Mouse (Mus musculus) embryo, embryonic 9.5 days (tissue): ENCODE data around the gene Cand2.
A peak's percentile ranks its signal among the peaks of the same experiment; 100 is the strongest.

Experiments used
- DNase-seq: peaks from one replicate; pipeline ENCODE4 v3.0.0-alpha.2; 2017; ENCODE audit errors: extremely low spot score

The Cand2 gene

DNA sequence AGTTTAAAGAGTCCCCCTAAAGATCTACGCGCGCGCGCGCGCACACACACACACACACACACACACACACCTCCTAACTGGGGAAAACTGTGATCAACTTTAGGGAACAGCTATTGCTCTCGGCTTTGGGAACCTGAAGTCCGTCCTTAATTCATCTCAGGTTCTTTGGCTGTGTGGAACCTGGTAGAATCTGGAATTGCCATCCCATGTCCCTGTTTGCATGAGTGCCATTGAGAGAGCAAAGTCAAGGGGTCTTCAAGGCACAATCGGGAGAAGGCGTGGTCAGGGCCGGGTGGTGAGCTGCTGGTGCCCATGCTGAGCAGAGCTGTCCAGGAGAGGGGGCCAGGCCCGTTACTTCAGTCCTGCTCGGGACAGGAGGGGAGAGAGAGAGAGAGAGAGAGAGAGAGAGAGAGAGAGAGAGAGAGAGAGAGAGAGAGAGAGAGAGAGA, 348 bp upstream of the Cand2 start:
- DNase-seq, result peak; percentile 84

DNA sequence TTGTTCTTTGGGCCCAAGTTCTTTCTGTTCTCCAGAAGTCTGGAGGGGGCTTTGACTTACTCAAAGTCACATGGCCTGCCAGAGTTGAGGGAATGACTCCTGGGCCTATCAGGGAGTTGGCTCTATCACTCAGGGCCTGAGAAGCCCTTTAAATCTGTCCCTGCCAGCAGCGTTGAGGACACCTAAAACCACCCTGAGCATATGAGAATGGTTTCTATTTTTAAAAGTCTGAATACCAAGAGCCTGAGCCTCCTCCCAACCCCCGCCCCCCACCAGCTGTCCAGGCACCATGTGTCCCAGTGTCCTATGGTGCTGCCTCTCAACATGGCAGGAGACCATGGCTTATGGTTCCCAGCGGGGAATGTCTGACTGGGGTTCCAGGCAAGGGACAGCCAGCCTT, 1.5 kb downstream of the Cand2 start:
- no peak for DNase-seq

DNA sequence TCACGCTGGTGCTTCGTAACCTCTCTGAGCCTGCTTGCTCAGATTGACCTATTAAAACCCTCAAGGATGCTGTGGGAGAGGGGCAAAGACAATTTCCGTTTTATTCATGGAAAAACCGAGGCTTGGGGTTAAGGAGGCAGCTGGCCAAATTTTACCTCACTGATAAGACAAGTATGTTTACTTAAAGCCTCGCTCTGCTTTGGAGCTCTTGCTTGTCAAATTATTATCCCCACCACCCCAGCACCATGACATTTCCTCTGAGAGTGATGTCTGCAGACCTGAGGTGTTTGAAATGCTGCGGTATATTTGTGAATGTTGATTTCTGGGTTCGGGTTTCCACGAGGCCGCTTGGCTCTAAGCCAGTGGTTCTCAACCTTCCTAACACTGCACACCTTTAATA, 2.0 kb downstream of the Cand2 start:
- DNase-seq, result no peak

DNA sequence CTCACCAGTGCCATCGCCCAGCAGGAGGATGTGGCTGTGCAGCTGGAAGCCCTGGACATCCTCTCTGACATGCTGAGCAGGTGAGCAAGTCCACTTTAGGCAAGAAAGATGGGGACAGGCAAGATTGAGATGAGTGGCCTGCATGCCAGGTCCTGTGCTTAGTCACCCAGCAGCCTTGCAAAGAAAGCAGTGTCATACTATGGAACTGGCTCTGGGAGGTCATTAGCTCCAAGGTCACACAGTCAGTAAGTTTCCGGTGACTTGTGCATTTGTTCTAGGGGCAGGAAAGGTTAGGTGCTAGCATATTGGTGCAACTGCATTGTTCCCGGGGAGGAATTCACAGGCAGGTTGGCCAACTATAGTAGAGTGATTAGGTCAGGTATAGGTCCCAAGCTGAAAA, 8.4 kb downstream of the Cand2 start:
- DNase-seq, result no peak

DNA sequence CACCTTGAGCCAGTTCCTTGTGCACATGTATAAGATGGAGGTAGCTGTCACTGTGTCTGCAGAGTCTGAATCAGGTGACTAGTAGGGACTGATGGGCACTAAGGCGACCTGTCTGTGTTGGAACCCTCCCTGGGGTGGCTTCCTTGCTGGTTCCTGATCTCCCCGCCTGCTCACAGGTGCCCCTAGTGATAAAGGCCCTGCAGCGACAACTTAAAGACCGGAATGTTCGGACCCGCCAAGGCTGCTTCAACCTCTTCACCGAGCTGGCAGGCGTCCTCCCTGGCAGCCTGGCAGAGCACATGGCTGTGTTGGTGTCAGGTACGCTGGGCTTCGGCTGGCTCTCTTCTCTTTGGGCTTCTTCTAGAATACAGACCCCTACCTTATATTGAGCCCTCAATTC, 16.7 kb downstream of the Cand2 start:
- DNase-seq, result no peak

DNA sequence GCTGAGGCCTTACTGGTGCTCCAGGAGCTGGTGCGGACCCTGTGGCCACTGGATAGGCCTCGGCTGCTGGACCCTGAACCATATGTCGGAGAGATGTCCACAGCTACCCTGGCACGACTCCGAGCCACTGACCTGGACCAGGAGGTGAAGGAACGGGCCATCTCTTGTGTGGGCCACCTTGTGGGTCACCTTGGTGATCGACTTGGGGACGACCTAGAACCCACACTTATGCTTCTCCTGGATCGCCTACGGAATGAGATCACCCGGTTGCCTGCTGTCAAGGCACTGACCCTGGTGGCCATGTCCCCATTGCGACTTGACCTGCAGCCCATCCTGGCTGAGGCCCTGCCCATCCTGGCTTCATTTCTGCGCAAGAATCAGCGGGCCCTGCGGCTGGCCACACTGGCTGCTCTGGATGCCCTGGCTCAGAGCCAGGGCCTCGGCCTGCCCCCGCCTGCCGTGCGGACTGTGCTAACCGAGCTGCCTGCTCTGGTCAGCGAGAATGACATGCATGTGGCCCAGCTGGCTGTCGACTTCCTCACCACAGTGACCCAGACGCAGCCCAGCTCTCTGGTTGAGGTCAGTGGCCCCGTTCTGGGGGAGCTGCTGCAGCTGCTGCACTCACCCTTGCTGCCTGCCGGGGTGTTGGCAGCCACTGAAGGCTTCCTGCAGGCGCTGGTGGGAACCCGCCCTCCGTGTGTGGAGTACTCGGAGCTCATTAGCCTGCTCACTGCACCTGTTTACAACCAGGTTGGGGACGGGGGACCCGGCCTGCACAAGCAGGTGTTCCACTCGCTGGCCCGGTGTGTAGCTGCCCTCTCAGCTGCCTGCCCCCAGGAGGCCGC, 17.7 kb downstream of the Cand2 start:
- DNase-seq, result no peak

DNA sequence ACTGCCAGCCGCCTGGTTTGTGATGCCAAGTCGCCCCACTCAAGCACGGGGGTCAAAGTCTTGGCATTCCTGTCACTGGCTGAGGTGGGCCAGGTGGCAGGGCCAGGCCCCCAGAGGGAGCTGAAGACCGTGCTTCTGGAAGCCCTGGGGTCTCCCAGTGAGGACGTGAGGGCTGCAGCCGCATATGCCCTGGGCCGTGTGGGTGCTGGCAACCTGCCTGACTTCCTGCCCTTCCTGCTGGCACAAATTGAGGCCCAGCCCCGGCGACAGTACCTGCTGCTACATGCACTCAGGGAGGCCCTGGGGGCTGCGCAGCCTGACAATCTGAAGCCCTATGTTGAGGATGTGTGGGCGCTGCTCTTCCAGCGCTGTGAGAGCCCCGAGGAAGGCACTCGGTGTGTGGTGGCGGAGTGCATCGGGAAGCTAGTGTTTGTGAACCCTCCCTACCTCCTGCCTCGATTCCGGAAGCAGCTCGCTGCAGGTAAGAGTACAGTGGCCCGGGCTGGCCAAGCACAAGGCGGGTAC, 18.4 kb downstream of the Cand2 start:
- no peak for DNase-seq

DNA sequence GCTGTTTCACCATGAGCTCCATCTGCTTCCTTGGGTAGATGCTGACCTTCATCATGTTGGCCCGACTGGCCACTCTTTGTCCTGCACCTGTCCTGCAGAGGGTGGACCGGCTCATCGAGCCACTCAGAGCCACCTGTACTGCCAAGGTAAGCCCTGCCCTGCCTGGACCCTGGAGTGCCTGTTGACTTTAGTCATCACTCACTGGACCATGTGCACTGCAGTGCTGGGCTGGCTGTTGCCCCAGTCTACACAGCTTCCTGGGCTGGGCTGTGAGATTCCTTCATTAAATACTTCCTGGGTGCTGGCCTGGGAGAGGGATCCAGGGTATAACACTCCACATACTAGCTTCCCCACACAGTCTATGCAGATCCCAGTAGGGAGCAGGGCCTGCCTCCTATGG, 27.5 kb downstream of the Cand2 start:
- DNase-seq, result no peak

DNA sequence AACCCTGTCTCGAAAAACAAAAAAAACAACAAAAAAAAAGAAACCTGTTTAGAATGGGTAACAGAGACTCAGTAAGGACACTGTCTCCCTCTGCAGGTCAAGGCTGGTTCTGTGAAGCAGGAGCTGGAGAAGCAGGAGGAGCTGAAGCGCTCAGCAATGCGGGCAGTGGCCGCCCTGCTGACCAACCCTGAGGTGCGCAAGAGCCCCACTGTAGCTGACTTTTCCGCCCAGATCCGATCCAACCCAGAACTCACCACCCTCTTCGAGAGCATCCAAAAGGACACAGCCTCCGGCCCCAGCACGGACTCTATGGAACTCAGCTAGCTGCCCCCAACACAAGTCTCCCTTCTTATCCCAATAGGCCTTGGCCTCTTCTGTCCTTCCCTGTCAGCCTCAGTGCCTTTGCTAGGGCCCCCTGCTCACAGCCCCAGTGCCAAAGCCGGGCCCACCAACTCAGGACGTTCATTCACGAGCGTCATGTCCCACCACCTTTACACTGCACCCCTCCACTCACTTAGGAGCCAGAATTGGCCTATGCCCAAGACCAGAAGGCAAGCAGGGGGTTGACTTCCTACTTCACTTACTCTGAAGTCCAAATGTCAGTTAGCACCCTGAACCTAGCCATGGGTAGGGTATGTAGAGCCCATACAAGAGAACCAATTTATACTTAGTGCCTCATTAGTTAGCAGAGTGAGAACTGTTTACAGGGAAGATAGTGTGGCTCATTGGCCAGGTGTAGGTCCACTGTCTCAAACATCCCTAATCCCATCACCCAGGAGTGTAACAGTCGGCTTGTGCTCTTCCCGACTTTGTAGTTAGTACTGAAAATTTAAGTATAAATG, 29.4 kb downstream of the Cand2 start:
- DNase-seq, result peak; percentile 73

DNA sequence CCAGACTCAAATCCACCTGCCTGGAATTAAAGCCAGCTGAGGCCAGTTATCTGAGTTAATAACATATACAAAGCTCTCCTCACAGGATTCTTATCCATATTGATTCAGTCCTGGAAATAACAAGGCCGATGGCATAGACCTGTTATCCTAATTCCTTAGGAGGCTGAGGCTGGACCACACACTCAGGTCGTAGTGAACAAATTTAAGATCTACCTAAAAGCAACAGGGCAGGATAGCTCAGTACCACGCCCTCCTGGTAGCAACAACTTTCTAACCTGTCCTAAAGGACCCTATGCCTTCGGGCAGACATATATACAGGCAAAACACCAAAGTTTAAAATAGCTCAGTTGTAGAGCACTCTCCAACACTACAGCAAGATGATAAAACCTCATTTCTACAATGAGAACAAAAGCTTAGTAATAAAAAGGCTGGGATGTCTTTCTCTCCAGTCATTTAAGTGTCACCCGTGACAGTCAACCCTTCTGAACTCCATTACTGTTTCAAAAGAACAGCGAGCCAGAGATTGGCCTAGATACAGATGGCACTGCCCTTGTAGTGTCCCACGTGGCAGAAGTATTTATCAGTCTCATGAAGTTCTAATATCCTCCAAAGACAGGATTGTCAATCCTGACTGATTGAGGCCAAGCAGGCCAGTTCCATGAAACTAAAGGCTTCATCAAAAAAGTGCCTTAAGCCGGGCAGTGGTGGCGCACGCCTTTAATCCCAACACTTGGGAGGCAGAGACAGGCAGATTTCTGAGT, 30.3 kb downstream of the Cand2 start:
- peak; percentile 56 for DNase-seq

DNA sequence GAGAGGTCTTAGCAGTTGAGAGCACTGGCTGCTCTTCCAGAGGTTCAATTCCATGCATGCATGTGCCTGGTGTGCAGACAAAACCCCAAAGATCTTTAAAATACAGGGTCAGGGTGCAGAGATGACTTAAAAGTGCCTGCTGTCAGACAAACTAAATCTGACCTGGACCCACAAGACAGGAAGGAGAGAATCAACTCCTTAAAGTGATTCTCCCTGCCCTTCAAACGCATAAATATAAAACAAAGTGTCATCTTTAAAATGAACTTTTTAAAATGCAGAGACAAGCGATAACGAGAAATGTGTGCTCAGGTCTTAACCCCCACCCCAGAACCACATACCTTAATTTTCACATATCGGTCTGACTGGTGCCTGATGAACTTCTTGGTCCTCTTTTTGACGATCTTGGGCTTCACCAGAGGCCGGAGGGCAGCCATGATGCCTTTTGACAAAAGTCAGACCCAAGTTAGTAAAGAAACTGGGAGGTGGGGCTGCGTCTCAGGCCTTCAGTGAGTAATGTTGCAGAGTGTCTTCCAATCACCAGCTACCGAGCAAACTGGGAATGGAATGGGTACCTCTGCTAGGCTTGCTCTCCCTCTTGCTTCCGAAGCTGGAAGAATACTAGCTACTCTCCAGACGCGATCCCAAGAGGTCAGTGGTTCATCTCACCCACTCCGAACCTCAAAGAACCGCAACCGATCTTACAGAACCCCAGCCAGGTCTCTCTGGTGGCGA, 33.3 kb downstream of the Cand2 start:
- no peak for DNase-seq

DNA sequence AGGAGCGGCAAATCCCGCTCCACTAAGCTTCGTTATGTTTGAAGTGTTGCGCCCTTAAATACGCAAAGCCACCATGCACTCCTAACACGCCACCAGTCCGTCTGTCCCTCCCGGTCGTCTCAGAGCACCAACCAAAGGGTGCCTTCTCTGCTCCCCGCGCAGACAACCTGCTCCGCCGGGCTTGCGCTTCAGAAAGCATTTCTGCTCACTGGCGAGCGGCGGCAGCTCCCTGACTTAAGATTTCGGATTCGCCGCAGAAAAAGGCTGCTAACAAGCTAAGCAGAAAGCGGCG, 33.8 kb downstream of the Cand2 start:
- no peak for DNase-seq

DNA sequence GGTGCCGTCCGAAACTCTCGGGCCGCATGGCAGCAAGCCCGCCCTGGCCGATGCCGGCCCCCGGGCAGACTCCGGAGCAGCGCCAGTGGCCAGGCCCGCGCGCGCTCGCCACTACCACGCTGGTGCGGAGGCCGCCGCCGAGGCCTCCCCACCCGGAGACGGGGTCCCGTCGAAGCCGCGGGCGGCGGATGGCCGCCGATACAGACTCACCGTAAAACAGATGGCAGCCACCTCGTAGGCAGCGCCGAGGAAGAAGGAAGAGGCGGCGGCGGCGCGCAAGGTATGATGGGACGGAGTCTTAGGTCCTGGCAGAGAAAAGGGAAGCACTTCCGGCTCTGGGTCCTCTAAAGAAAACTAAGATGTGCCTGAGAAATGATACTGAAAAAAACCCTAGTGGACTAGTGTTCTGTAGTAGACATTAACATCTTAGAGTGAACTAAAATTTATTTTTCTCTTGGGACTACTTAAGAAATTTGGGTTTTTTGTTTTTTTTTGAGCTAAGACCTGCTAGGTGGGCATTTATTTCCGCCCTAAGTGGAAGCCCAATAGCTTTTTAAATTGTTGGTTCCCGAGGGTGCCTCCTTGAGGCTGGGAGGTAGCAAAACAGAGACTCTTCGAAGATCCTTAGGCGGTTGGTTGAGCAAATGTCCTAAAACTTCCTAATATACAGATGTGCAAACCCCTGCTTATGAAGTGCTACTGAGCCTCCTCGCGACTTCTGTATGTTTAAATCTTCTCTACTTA, 34.3 kb downstream of the Cand2 start, which contains the start of gene Rpl32:
Rpl32 (minus strand) TSS at position 260 of the 744 bp plus-strand sequence.
- DNase-seq, result peak; percentile 92

DNA sequence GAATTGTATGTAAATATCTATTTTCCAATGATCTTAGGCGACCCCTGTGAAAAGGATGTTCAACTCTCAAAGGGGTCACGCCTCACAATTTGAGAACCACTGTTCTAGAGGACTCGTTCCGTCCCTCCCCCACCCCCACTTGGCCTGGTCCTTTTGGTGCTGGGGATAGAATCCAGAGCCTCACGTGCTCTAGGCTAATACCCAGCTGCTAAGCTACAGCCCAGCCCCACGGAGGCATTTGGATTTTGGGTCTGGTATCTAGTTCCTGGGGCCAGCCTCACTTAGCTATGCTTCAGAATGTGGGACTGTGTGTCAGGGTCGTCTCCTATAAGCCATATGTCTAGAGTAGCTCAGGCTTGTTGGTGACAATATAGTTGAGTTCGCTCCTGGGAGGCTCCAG, 37.3 kb downstream of the Cand2 start:
- DNase-seq, result no peak

DNA sequence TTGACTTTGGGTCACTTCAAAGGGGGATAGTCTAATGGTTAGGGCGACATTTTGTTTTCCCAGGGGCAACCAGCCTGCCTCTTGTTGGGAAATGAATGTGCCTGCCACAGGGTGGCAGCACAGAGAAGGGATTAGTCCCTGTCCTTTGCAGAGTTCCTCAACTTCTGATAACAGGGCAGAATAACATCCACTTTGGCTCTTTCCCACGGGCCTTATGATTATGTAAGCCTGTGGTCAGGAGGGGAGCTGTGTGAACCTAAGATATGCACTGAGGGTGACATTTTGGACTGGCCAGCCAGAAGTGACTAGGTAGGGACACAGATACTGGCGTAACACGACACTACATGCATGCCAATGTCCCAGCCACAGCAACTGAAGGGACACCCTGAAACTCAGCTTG, 39.8 kb downstream of the Cand2 start:
- DNase-seq, result peak; percentile 64

DNA sequence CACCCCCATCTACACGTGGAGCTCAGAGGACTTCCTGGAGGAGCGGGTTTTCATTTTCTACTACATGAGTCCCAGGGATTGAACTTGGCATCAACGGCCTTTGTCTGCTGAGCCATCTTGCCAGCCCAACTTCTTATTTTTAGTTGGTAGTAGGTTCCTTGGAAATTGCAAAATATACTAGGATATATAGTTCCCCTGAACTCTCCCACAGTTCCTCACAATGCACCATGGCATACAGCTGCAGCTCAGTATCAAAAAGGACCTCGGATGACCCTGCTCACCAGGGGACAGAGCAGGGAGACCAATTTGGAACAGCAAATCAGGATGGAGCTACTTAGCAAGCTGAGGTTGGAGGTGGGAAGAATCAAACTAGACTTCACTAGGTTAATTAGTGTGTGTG, 40.7 kb downstream of the Cand2 start:
- no peak for DNase-seq

DNA sequence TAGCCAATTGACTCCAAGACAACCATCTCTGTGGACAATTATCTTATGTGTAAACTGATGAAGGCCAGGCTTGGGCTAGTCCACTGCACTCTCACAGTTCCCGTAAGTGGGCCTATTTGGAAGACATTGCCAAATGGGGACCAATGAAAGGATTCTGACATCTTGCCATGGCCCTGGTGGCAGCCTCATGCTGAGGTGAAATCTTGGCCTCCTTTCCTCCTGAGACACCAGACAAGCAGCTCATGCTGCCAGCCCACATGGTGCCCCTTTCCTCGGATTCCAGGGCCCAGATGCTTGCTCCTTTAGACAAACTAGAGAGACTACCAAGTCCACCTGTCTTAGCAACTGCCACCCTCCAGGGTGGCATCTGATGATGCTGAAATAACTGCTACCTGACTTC, 43.8 kb downstream of the Cand2 start:
- DNase-seq, result no peak

DNA sequence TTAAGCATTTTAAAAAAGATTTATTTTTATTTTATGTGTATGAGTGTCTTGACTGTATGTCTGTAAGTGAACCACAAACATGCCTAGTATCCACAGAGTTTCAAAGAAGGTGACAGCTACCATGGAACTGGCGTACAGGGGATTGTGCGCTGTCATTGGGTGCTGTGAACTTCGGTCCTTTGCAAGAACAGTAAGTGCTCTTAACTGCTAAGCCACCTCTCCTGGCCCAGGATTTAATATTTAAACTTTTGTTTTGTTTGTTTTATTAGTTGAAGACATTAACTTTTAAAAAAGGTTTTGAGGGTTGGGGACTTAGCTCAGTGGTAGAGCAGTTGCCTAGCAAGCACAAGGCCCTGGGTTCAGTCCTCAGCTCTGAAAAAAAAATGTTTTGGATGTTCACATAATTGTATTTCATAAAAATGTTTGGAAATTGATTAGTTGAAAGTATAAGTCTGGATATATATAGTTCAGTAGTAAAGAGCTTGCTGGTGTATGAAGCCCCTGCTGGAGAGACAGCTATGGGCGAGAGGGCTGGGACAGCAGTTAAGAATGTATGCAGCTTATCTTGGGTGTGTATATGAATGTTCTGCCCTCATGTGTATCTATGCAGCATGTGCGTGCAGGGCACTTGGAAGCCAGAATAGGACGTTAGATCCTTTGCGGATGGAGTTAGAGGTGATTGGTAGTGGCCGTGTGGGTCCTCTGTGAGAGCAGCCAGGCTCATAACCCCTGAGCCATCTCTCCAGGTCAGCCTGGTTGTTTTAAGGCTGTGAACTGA, 47.1 kb downstream of the Cand2 start:
- DNase-seq, result no peak

DNA sequence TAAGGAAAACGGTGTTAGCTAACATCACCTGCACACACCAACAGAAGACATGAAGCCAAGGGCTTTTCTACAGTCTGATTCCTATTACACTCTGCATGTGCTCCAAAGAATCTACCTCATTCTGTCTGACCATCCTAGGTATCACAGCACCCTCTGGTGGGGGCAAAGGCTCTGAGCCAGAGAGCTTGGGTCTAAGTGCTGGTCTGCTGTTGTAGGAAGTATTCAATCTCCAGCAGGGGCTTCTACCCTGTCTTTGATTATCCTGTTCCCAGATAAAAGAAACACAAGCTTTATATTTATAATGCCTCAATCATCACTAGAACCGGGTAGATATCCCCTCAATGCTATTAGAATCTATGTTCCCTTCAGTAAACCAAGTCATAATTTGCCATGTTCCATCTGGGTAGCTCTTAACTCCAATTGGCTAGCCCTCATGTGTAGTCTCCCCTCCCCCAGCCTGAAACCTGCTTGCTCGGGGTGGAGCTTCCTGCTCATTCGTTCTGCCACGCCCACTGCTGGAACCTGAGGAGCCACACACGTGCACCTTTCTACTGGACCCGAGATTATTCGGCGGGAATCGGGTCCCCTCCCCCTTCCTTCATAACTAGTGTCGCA, 49.6 kb downstream of the Cand2 start:
- DNase-seq, result peak; percentile 93
